Mouse (Mus musculus) spleen, adult 2 months (tissue): ENCODE data around the gene Abcc12.

ENCODE experiments used
- CTCF ChIP-seq: fragments of 200-500 bp; IDR thresholded peaks from 2 replicates; pipeline ENCODE4 v1.5.1; 2011; ENCODE audit warnings: mild to moderate bottlenecking, inconsistent platforms; ENCODE audit not compliant: insufficient read depth, insufficient read length, insufficient replicate concordance; ENCODE audit errors: extremely low read depth
- POLR2A ChIP-seq: fragments of 200-500 bp; IDR thresholded peaks from 2 replicates; pipeline ENCODE4 v1.6.1; 2011; ENCODE audit warnings: low read depth, low read length, inconsistent platforms

- TF ChIP-seq POLR2A, result no peak
- no peak for TF ChIP-seq CTCF
Observed at GRCm38 (mm10) chr8:86555564-86555963, 24.9 kb downstream of the Abcc12 start.
